Mouse (Mus musculus): Measurements from ENCODE around the gene Elmod3. TPM values are rescaled to one million over a fixed set of nuclear protein-coding genes. Genes with fewer than 3 reads are reported as not detected.

The Elmod3 gene
- polyA plus RNA-seq, 1 experiment from 2014 or later: 19.8 TPM

- H3K36me3 ChIP-seq (ENCODE audit: control insufficient read depth, insufficient read depth, low read length): peaks cover 14% of the 10 kb centered on the region
- H3K9ac ChIP-seq (replicated peaks; ENCODE audit: low read length): peak within 1 kb of the TSS; percentile 80
- WGBS: 0% methylated on average over 41 of the region's 41 CpGs
- H3K27me3 ChIP-seq (ENCODE audit: control insufficient read depth, insufficient read depth, low read length): no peaks in the 10 kb centered on the region
- DNase-seq (peak; percentile 98), ATAC-seq (ENCODE audit: low FRiP score, low TSS enrichment) (peak; percentile 96)
- H3K4me2 ChIP-seq (ENCODE audit: low read length): peak within 1 kb of the TSS; percentile 96
- peaks cover 24% of the 10 kb centered on the region for H3K4me1 ChIP-seq (ENCODE audit: control insufficient read depth, insufficient read depth, low read length)
- peak within 1 kb of the TSS; percentile 68 for H3K4me3 ChIP-seq (replicated peaks; ENCODE audit: low read depth, low read length)
- H3K27ac ChIP-seq (replicated peaks; ENCODE audit: low read depth, low read length): peak within 1 kb of the TSS; percentile 93
- no peaks in the 10 kb centered on the region for H3K9me3 ChIP-seq (ENCODE audit: control insufficient read depth, low read length)
These were observed 18.6 kb upstream of the Elmod3 start, which contains the start of gene Tgoln1 for GRCm38 (mm10) chr6:72616643-72617288. Gene Tgoln1, minus strand, starts transcription at chr6:72617000.

GRCm38 (mm10) chr6:72615561-72616375 is 17.6 kb upstream of the Elmod3 start:
- Histone ChIP-seq H3K36me3 (ENCODE audit: control insufficient read depth, insufficient read depth, low read length) (peaks cover 24% of the 10 kb centered on the region), H3K9ac (replicated peaks; ENCODE audit: low read length) (peak overlapping the region; percentile 80), H3K4me3 (replicated peaks; ENCODE audit: low read depth, low read length) (peak overlapping the region; percentile 68), H3K27me3 (ENCODE audit: control insufficient read depth, insufficient read depth, low read length) (no peaks in the 10 kb centered on the region), H3K27ac (replicated peaks; ENCODE audit: low read depth, low read length) (no peak overlapping the region), H3K4me2 (ENCODE audit: low read length) (peak overlapping the region; percentile 96), H3K4me1 (ENCODE audit: control insufficient read depth, insufficient read depth, low read length) (peaks cover 24% of the 10 kb centered on the region), H3K9me3 (ENCODE audit: control insufficient read depth, low read length) (no peaks in the 10 kb centered on the region)
- DNase-seq (no peak), ATAC-seq (ENCODE audit: low FRiP score, low TSS enrichment) (no peak)
- WGBS: 32% methylated on average over 25 of the region's 25 CpGs

GRCm38 (mm10) chr6:72615151-72615550 is 16.9 kb upstream of the Elmod3 start:
- Histone ChIP-seq H3K9me3 (ENCODE audit: control insufficient read depth, low read length) (no peaks in the 10 kb centered on the region), H3K4me1 (ENCODE audit: control insufficient read depth, insufficient read depth, low read length) (peaks cover 24% of the 10 kb centered on the region), H3K27ac (replicated peaks; ENCODE audit: low read depth, low read length) (no peak overlapping the region), H3K9ac (replicated peaks; ENCODE audit: low read length) (no peak overlapping the region), H3K27me3 (ENCODE audit: control insufficient read depth, insufficient read depth, low read length) (no peaks in the 10 kb centered on the region), H3K4me3 (replicated peaks; ENCODE audit: low read depth, low read length) (peak overlapping the region; percentile 68; the same call in 1 of the 2 replicates), H3K4me2 (ENCODE audit: low read length) (peak overlapping the region; percentile 96), H3K36me3 (ENCODE audit: control insufficient read depth, insufficient read depth, low read length) (peaks cover 30% of the 10 kb centered on the region)
- ATAC-seq (ENCODE audit: low FRiP score, low TSS enrichment): no peak
- WGBS: 79% methylated on average over 2 of the region's 2 CpGs
- no peak for DNase-seq

GRCm38 (mm10) chr6:72610261-72610660 is 12.0 kb upstream of the Elmod3 start:
- ATAC-seq (ENCODE audit: low FRiP score, low TSS enrichment) (no peak), DNase-seq (no peak)
- no peak overlapping the region for H3K4me2 ChIP-seq (ENCODE audit: low read length)
- H3K9ac ChIP-seq (replicated peaks; ENCODE audit: low read length): no peak overlapping the region
- peaks cover 73% of the 10 kb centered on the region for H3K36me3 ChIP-seq (ENCODE audit: control insufficient read depth, insufficient read depth, low read length)
- H3K9me3 ChIP-seq (ENCODE audit: control insufficient read depth, low read length): no peaks in the 10 kb centered on the region
- H3K4me3 ChIP-seq (replicated peaks; ENCODE audit: low read depth, low read length): no peak overlapping the region
- WGBS: 88% methylated on average over 4 of the region's 4 CpGs
- H3K27ac ChIP-seq (replicated peaks; ENCODE audit: low read depth, low read length): no peak overlapping the region
- no peaks in the 10 kb centered on the region for H3K27me3 ChIP-seq (ENCODE audit: control insufficient read depth, insufficient read depth, low read length)
- H3K4me1 ChIP-seq (ENCODE audit: control insufficient read depth, insufficient read depth, low read length): peaks cover 8% of the 10 kb centered on the region

- H3K4me1 ChIP-seq (ENCODE audit: control insufficient read depth, insufficient read depth, low read length): no peaks in the 10 kb centered on the region
- no peaks in the 10 kb centered on the region for H3K27me3 ChIP-seq (ENCODE audit: control insufficient read depth, insufficient read depth, low read length)
- no peak overlapping the region for H3K4me3 ChIP-seq (replicated peaks; ENCODE audit: low read depth, low read length)
- peaks cover 76% of the 10 kb centered on the region for H3K36me3 ChIP-seq (ENCODE audit: control insufficient read depth, insufficient read depth, low read length)
- no peak overlapping the region for H3K4me2 ChIP-seq (ENCODE audit: low read length)
- no peak overlapping the region for H3K27ac ChIP-seq (replicated peaks; ENCODE audit: low read depth, low read length)
- H3K9me3 ChIP-seq (ENCODE audit: control insufficient read depth, low read length): no peaks in the 10 kb centered on the region
- ATAC-seq (ENCODE audit: low FRiP score, low TSS enrichment) (no peak), DNase-seq (no peak)
- H3K9ac ChIP-seq (replicated peaks; ENCODE audit: low read length): no peak overlapping the region
- WGBS: 91% methylated on average over 4 of the region's 4 CpGs
These were observed 10.5 kb upstream of the Elmod3 start for GRCm38 (mm10) chr6:72608662-72609184.

GRCm38 (mm10) chr6:72607676-72608075 is 9.5 kb upstream of the Elmod3 start:
- Histone ChIP-seq H3K9me3 (ENCODE audit: control insufficient read depth, low read length) (no peaks in the 10 kb centered on the region), H3K27me3 (ENCODE audit: control insufficient read depth, insufficient read depth, low read length) (no peaks in the 10 kb centered on the region), H3K9ac (replicated peaks; ENCODE audit: low read length) (no peak overlapping the region), H3K36me3 (ENCODE audit: control insufficient read depth, insufficient read depth, low read length) (peaks cover 67% of the 10 kb centered on the region), H3K4me2 (ENCODE audit: low read length) (no peak overlapping the region), H3K27ac (replicated peaks; ENCODE audit: low read depth, low read length) (no peak overlapping the region), H3K4me1 (ENCODE audit: control insufficient read depth, insufficient read depth, low read length) (no peaks in the 10 kb centered on the region), H3K4me3 (replicated peaks; ENCODE audit: low read depth, low read length) (no peak overlapping the region)
- 92% methylated on average over 5 of the region's 5 CpGs for WGBS
- no peak for DNase-seq
- no peak for ATAC-seq (ENCODE audit: low FRiP score, low TSS enrichment)

- ATAC-seq (ENCODE audit: low FRiP score, low TSS enrichment) (no peak), DNase-seq (no peak)
- H3K27me3 ChIP-seq (ENCODE audit: control insufficient read depth, insufficient read depth, low read length): no peaks in the 10 kb centered on the region
- no peaks in the 10 kb centered on the region for H3K4me1 ChIP-seq (ENCODE audit: control insufficient read depth, insufficient read depth, low read length)
- peaks cover 64% of the 10 kb centered on the region for H3K36me3 ChIP-seq (ENCODE audit: control insufficient read depth, insufficient read depth, low read length)
- H3K4me3 ChIP-seq (replicated peaks; ENCODE audit: low read depth, low read length): no peak overlapping the region
- no peak overlapping the region for H3K27ac ChIP-seq (replicated peaks; ENCODE audit: low read depth, low read length)
- 84% methylated on average over 4 of the region's 4 CpGs for WGBS
- H3K9ac ChIP-seq (replicated peaks; ENCODE audit: low read length): no peak overlapping the region
- no peaks in the 10 kb centered on the region for H3K9me3 ChIP-seq (ENCODE audit: control insufficient read depth, low read length)
- no peak overlapping the region for H3K4me2 ChIP-seq (ENCODE audit: low read length)
These were observed 8.8 kb upstream of the Elmod3 start for GRCm38 (mm10) chr6:72607060-72607459.

- H3K27ac ChIP-seq (replicated peaks; ENCODE audit: low read depth, low read length): no peak overlapping the region
- peaks cover under 1% of the 10 kb centered on the region; the same call in 1 of the 2 replicates for H3K4me1 ChIP-seq (ENCODE audit: control insufficient read depth, insufficient read depth, low read length)
- no peak overlapping the region for H3K4me3 ChIP-seq (replicated peaks; ENCODE audit: low read depth, low read length)
- H3K9ac ChIP-seq (replicated peaks; ENCODE audit: low read length): no peak overlapping the region
- no peaks in the 10 kb centered on the region for H3K27me3 ChIP-seq (ENCODE audit: control insufficient read depth, insufficient read depth, low read length)
- no peak for DNase-seq
- H3K4me2 ChIP-seq (ENCODE audit: low read length): no peak overlapping the region
- H3K36me3 ChIP-seq (ENCODE audit: control insufficient read depth, insufficient read depth, low read length): peaks cover 35% of the 10 kb centered on the region
- no peaks in the 10 kb centered on the region for H3K9me3 ChIP-seq (ENCODE audit: control insufficient read depth, low read length)
- no peak for ATAC-seq (ENCODE audit: low FRiP score, low TSS enrichment)
- WGBS: 92% methylated on average over 2 of the region's 2 CpGs
These were observed 5.9 kb upstream of the Elmod3 start for GRCm38 (mm10) chr6:72604066-72604465.
